Mouse (Mus musculus): Measurements from ENCODE around the gene Lamtor4. TPM values are rescaled to one million over a fixed set of nuclear protein-coding genes. Genes with fewer than 3 reads are reported as not detected.

Gene Lamtor4
- polyA plus RNA-seq, 1 experiment, result 108 TPM

DNA sequence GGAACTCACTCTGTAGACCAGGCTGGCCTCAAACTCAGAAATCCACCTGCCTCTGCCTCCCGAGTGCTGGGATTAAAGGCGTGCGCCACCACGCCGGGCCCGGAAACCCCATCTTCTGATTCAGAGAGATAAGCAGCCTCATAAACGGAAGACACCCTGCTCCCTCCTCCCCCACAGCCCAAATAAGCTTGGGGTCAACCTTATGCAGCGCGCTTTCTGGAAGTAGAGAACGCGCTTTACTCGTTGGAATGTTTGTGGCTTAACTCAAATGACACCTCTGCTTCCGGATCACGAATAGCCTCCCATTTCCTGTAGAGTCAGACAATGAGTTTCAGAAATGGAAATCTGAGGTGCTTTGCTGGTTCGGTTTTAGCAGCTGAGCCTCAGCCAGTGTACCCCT is 25.5 kb downstream of the Lamtor4 start:
- no peaks in the 10 kb centered on the region for H3K27me3 ChIP-seq (ENCODE audit: control insufficient read depth, insufficient read depth, low read length)
- no peak overlapping the region for H3K4me3 ChIP-seq (ENCODE audit: extremely low read depth, insufficient read depth, insufficient read length)
- no peak for DNase-seq (ENCODE audit: low read depth in 1 of 2, low spot score in 2 of 2)
- H3K4me1 ChIP-seq (ENCODE audit: control insufficient read depth, insufficient read depth, insufficient read length), result 0 out of 2 replicates have a peak, but pooled peaks cover 3% of the 10 kb centered on the region
- H3K36me3 ChIP-seq (ENCODE audit: control insufficient read depth, insufficient read depth, low read length), result no peaks in the 10 kb centered on the region
- 97% methylated on average over 15 of the region's 15 CpGs for WGBS
- TF ChIP-seq CTCF (IDR thresholded peaks at IDR 0.05; ENCODE audit: extremely low read depth, insufficient read depth, insufficient read length, insufficient replicate concordance) (no peak), POLR2A (IDR thresholded peaks at IDR 0.05; ENCODE audit: low read depth, low read length) (no peak)
- no peak overlapping the region for H3K27ac ChIP-seq (ENCODE audit: insufficient read depth, low read length)

DNA sequence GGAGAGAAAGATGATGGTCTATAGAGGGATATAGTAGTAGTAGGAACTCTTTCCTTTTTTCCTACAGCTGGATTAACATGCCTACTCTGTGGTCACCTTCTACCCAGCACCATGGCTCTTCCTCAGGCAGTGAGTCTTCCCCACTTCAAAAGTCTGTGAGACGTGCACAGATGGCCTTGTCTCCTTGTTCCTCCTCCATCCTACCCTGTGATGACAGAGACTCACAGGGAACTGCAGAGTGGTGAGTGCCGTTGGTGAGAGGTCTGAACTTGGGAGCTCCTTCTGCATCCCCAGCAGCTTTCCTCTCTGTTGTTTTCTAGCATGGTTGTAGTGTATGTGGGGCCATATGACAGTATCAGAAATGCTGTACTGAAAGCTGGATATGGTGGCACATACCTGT is 26.5 kb downstream of the Lamtor4 start:
- no peak for DNase-seq (ENCODE audit: low read depth in 1 of 2, low spot score in 2 of 2)
- H3K27ac ChIP-seq (ENCODE audit: insufficient read depth, low read length), result no peak overlapping the region
- TF ChIP-seq POLR2A (IDR thresholded peaks at IDR 0.05; ENCODE audit: low read depth, low read length) (no peak), CTCF (IDR thresholded peaks at IDR 0.05; ENCODE audit: extremely low read depth, insufficient read depth, insufficient read length, insufficient replicate concordance) (no peak)
- no peak overlapping the region for H3K4me3 ChIP-seq (ENCODE audit: extremely low read depth, insufficient read depth, insufficient read length)
- H3K4me1 ChIP-seq (ENCODE audit: control insufficient read depth, insufficient read depth, insufficient read length), result 0 out of 2 replicates have a peak, but pooled peaks cover 3% of the 10 kb centered on the region
- WGBS, result 67% methylated on average over 2 of the region's 2 CpGs
- H3K36me3 ChIP-seq (ENCODE audit: control insufficient read depth, insufficient read depth, low read length), result no peaks in the 10 kb centered on the region
- no peaks in the 10 kb centered on the region for H3K27me3 ChIP-seq (ENCODE audit: control insufficient read depth, insufficient read depth, low read length)

DNA sequence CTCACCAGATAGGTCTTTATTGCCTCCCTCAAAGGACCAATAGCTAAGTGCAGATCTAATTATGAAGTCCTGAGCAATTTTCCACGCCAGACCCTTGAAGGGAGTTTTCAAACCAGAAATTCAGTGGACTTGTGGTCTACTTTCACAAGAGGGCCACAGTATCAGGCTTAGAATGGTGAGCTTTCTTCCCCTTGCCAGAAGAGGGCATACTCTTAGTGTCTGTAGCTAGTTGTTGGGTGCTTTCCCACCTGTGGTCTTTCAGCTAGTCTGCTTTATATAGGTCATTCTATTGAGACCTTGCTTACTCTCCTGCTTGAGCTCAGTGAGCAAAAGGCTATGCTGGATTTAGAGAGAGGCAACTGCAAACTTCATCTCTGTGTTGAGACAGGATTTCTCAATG is 28.3 kb downstream of the Lamtor4 start:
- DNase-seq (ENCODE audit: low read depth in 1 of 2, low spot score in 2 of 2), result no peak
- H3K4me3 ChIP-seq (ENCODE audit: extremely low read depth, insufficient read depth, insufficient read length), result no peak overlapping the region
- no peak for TF ChIP-seq CTCF (IDR thresholded peaks at IDR 0.05; ENCODE audit: extremely low read depth, insufficient read depth, insufficient read length, insufficient replicate concordance)
- TF ChIP-seq POLR2A (IDR thresholded peaks at IDR 0.05; ENCODE audit: low read depth, low read length), result no peak
- WGBS, result 68% methylated on average over 1 of the region's 1 CpGs
- no peaks in the 10 kb centered on the region for H3K36me3 ChIP-seq (ENCODE audit: control insufficient read depth, insufficient read depth, low read length)
- H3K4me1 ChIP-seq (ENCODE audit: control insufficient read depth, insufficient read depth, insufficient read length), result 0 out of 2 replicates have a peak, but pooled peaks cover 3% of the 10 kb centered on the region
- no peaks in the 10 kb centered on the region for H3K27me3 ChIP-seq (ENCODE audit: control insufficient read depth, insufficient read depth, low read length)
- no peak overlapping the region for H3K27ac ChIP-seq (ENCODE audit: insufficient read depth, low read length)

DNA sequence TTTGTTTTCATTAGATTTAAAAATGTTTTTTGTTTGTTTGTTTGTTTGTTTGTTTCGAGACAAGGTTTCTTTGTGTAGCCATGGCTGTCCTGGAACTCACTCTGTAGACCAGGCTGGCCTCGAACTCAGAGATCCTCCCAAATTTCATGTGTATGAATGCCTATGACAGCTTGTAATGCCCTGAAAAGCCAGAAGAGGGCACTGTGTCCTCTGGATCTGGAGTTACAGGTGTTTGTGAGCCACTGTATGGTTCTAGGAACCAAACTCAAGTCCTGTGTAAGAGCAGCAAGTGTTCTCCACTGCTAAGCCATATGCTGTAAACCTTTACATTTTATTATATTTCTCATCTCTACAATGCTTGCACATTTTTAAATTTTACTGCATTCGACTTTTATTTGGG is 32.6 kb downstream of the Lamtor4 start:
- Histone ChIP-seq H3K27me3 (ENCODE audit: control insufficient read depth, insufficient read depth, low read length) (no peaks in the 10 kb centered on the region), H3K4me1 (ENCODE audit: control insufficient read depth, insufficient read depth, insufficient read length) (no peaks in the 10 kb centered on the region), H3K4me3 (ENCODE audit: extremely low read depth, insufficient read depth, insufficient read length) (no peak overlapping the region), H3K36me3 (ENCODE audit: control insufficient read depth, insufficient read depth, low read length) (no peaks in the 10 kb centered on the region), H3K27ac (ENCODE audit: insufficient read depth, low read length) (no peak overlapping the region)
- TF ChIP-seq CTCF (IDR thresholded peaks at IDR 0.05; ENCODE audit: extremely low read depth, insufficient read depth, insufficient read length, insufficient replicate concordance) (no peak), POLR2A (IDR thresholded peaks at IDR 0.05; ENCODE audit: low read depth, low read length) (no peak)
- DNase-seq (ENCODE audit: low read depth in 1 of 2, low spot score in 2 of 2), result no peak
- 81% methylated on average over 3 of the region's 3 CpGs for WGBS

DNA sequence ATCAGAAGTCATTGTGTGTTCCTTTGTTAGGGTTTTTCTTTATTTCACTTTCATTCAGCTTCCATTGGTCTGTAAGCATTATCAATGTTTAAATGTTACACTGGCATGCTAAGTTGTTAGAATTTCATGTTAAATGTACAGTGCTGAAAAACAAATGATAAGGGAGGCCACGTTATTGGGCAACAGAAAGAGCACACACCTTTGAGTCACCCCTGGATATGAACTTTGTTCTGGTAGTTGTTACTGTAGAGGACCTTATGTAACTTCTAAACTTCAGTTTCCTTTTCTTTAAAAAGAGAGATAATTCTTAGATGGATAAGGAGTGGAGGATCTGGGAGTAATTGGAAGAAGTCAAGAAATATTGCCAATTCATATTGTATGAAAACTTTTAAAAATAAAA is 36.4 kb downstream of the Lamtor4 start:
- no peak for DNase-seq (ENCODE audit: low read depth in 1 of 2, low spot score in 2 of 2)
- 85% methylated on average over 1 of the region's 1 CpGs for WGBS
- H3K27me3 ChIP-seq (ENCODE audit: control insufficient read depth, insufficient read depth, low read length), result no peaks in the 10 kb centered on the region
- no peak overlapping the region for H3K4me3 ChIP-seq (ENCODE audit: extremely low read depth, insufficient read depth, insufficient read length)
- TF ChIP-seq POLR2A (IDR thresholded peaks at IDR 0.05; ENCODE audit: low read depth, low read length) (no peak), CTCF (IDR thresholded peaks at IDR 0.05; ENCODE audit: extremely low read depth, insufficient read depth, insufficient read length, insufficient replicate concordance) (no peak)
- H3K36me3 ChIP-seq (ENCODE audit: control insufficient read depth, insufficient read depth, low read length), result no peaks in the 10 kb centered on the region
- no peak overlapping the region for H3K27ac ChIP-seq (ENCODE audit: insufficient read depth, low read length)
- H3K4me1 ChIP-seq (ENCODE audit: control insufficient read depth, insufficient read depth, insufficient read length), result no peaks in the 10 kb centered on the region

DNA sequence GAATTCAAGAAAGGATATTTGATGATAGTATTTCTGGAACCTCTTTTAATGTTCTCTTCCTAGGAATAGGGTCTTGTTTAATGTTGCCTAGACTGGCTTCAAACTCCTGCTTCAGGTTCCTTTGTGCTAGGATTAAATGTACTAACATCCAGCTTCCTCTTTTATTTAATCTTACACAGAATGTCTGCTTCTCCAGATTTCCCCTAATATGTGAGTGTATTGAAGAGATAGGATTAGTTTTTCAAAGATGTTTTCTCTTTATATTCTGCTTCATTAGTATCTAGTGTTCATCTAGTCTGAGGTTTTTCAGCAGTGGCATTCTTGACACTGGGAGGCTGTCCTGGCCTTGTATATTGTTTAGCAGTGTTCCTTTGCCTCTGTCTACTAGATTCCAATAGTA is 38.9 kb downstream of the Lamtor4 start:
- no peak for DNase-seq (ENCODE audit: low read depth in 1 of 2, low spot score in 2 of 2)
- Histone ChIP-seq H3K36me3 (ENCODE audit: control insufficient read depth, insufficient read depth, low read length) (no peaks in the 10 kb centered on the region), H3K27ac (ENCODE audit: insufficient read depth, low read length) (no peak overlapping the region), H3K4me1 (ENCODE audit: control insufficient read depth, insufficient read depth, insufficient read length) (no peaks in the 10 kb centered on the region), H3K4me3 (ENCODE audit: extremely low read depth, insufficient read depth, insufficient read length) (no peak overlapping the region), H3K27me3 (ENCODE audit: control insufficient read depth, insufficient read depth, low read length) (no peaks in the 10 kb centered on the region)
- TF ChIP-seq POLR2A (IDR thresholded peaks at IDR 0.05; ENCODE audit: low read depth, low read length) (no peak), CTCF (IDR thresholded peaks at IDR 0.05; ENCODE audit: extremely low read depth, insufficient read depth, insufficient read length, insufficient replicate concordance) (no peak)

DNA sequence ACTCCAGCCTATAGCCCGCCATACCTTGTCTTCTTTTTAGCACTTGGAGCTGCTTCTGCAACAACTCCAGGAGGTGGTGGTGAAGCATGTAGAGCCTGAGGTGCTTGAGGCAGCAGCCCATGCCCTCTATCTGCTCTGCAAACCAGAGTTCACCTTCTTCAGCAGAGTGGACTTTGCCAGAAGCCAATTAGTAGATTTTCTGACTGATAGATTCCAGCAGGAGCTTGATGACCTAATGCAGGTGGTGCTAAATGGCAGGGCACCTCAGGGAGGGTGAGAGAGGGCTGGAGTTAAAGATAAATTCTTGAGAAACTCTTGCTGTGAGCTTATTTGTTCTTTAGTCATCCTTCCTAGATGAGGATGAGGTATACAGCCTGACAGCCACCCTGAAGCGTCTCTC is 44.3 kb downstream of the Lamtor4 start:
- WGBS, result 88% methylated on average over 2 of the region's 2 CpGs

More for the DNA sequence above, 44.3 kb downstream of the Lamtor4 start:
- TF ChIP-seq CTCF (IDR thresholded peaks at IDR 0.05; ENCODE audit: extremely low read depth, insufficient read depth, insufficient read length, insufficient replicate concordance) (no peak), POLR2A (IDR thresholded peaks at IDR 0.05; ENCODE audit: low read depth, low read length) (no peak)
- H3K4me1 ChIP-seq (ENCODE audit: control insufficient read depth, insufficient read depth, insufficient read length), result no peaks in the 10 kb centered on the region
- no peak overlapping the region for H3K27ac ChIP-seq (ENCODE audit: insufficient read depth, low read length)
- DNase-seq (ENCODE audit: low read depth in 1 of 2, low spot score in 2 of 2), result no peak
- H3K27me3 ChIP-seq (ENCODE audit: control insufficient read depth, insufficient read depth, low read length), result no peaks in the 10 kb centered on the region
- no peak overlapping the region for H3K4me3 ChIP-seq (ENCODE audit: extremely low read depth, insufficient read depth, insufficient read length)
- no peaks in the 10 kb centered on the region for H3K36me3 ChIP-seq (ENCODE audit: control insufficient read depth, insufficient read depth, low read length)

Other genes starting within 250 kb of the Lamtor4 start
- not detected in 2 replicates for gene Smok3a, start 234.2 kb upstream of the Lamtor4 start, polyA plus RNA-seq (2012; rRNA removed)
- not detected in 2 replicates for gene Smok3b, start 234.1 kb upstream of the Lamtor4 start, polyA plus RNA-seq (2012; rRNA removed)
- not detected in 2 replicates for gene Smok3c, start 202.3 kb upstream of the Lamtor4 start, polyA plus RNA-seq (2012; rRNA removed)
- gene Zkscan1, start 170.4 kb upstream of the Lamtor4 start, polyA plus RNA-seq (2012; rRNA removed), result 1.6 and 1.8 TPM in 2 replicates
- gene Zscan21, start 138.6 kb upstream of the Lamtor4 start, polyA plus RNA-seq (2012; rRNA removed), result 3.3 and 3.7 TPM in 2 replicates
- gene Zfp113, start 99.7 kb upstream of the Lamtor4 start, polyA plus RNA-seq (2012; rRNA removed), result 1.1 and 3.5 TPM in 2 replicates
- gene Cops6, start 94.4 kb upstream of the Lamtor4 start, polyA plus RNA-seq (2012; rRNA removed), result 34.3 and 38.1 TPM in 2 replicates
- 20.2 and 22.6 TPM in 2 replicates for gene Ap4m1, start 83.5 kb upstream of the Lamtor4 start, polyA plus RNA-seq (2012; rRNA removed)
- gene Mcm7, start 83.1 kb upstream of the Lamtor4 start, polyA plus RNA-seq (2012; rRNA removed), result 35.7 and 51.0 TPM in 2 replicates
- gene Taf6, start 68.0 kb upstream of the Lamtor4 start, polyA plus RNA-seq (2012; rRNA removed), result 38.6 and 50.6 TPM in 2 replicates
- 2.9 and 4.3 TPM in 2 replicates for gene Cnpy4, start 68.0 kb upstream of the Lamtor4 start, polyA plus RNA-seq (2012; rRNA removed)
- gene Mblac1, start 61.2 kb upstream of the Lamtor4 start, polyA plus RNA-seq (2012; rRNA removed), result 2.6 and 4.0 TPM in 2 replicates
- gene Nxpe5, start 29.6 kb upstream of the Lamtor4 start, polyA plus RNA-seq (2012; rRNA removed), result 1.2 and 1.6 TPM in 2 replicates
- 114 and 128 TPM in 2 replicates for gene BC037034, start 8.6 kb downstream of the Lamtor4 start, polyA plus RNA-seq (2012; rRNA removed)
- 0.06 and 0.08 TPM in 2 replicates for gene Gal3st4, start 17.4 kb downstream of the Lamtor4 start, polyA plus RNA-seq (2012; rRNA removed)
- not detected in 2 replicates for gene Gm43720, start 24.5 kb downstream of the Lamtor4 start, polyA plus RNA-seq (2012; rRNA removed)
- gene Gpc2, start 24.5 kb downstream of the Lamtor4 start, polyA plus RNA-seq (2012; rRNA removed), result 4.4 and 4.8 TPM in 2 replicates
- 2.3 and 2.5 TPM in 2 replicates for gene Stag3, start 24.8 kb downstream of the Lamtor4 start, polyA plus RNA-seq (2012; rRNA removed)
- gene Pvrig, start 86.5 kb downstream of the Lamtor4 start, polyA plus RNA-seq (2012; rRNA removed), result 3.5 and 5.2 TPM in 2 replicates
- gene Zfp157, start 186.0 kb downstream of the Lamtor4 start, polyA plus RNA-seq (2012; rRNA removed), result 2.6 and 3.9 TPM in 2 replicates

Measured in spleen, adult 2 months (tissue).